ENCODE assay signal across 9 mouse cellular contexts in genomic region chr13:93989736-93990611, GRCm38 (mm10).
A peak's percentile ranks its signal among the peaks of the same experiment; 100 is the strongest.
DNase-seq lines count a peak whose midpoint lies in the region; ATAC-seq lines count a peak whose summit lies in the region.
"Had no signal": no experiment of that assay in that cellular context is flagged by ENCODE, and none has a peak within 500 bp of the region (broad histone marks: within the 10 kb centered on the region; RNA-seq: fewer than 3 reads in every experiment).

No protein-coding gene starts in this region.

- no peak overlapping the region for H3K4me2 ChIP-seq in liver, embryonic 12.5 days
- H3K4me2 ChIP-seq: hindbrain, embryonic 12.5 days had no signal

- 0 out of 2 replicates have a peak overlapping the region, but pooled peaks have one; percentile 2 for H3K27ac ChIP-seq in liver, embryonic 12.5 days
- H3K27ac ChIP-seq: hindbrain, embryonic 12.5 days had no signal

- H3K27me3 ChIP-seq in liver, embryonic 12.5 days (replicated peaks) = no peaks in the 10 kb centered on the region
- H3K27me3 ChIP-seq: hindbrain, embryonic 12.5 days had no signal

- ATAC-seq in CD4-positive, CD25-positive, alpha-beta regulatory T cell, adult 4 months = peak; percentile 75
- ATAC-seq in liver, embryonic 12.5 days = no peak

- intact Hi-C loops in heart, postnatal 36 days (cut with DNase I) = loop anchor here (5.0 kb wide), 1 partner anchor 133 kb away; no protein-coding TSS in a partner anchor
- intact Hi-C loops in left cerebral cortex, postnatal 36 days (cut with DNase I) = no loop called here

- DNase-seq in adrenal gland, postnatal 10 days = peak; percentile 24
- peak; percentile 25 to 27 for DNase-seq in heart, postnatal 36 days
- DNase-seq in ovary, adult 18-20 months (ENCODE audit: low spot score) = no peak
- no peak for DNase-seq in frontal cortex, postnatal 14 days (ENCODE audit: low spot score in 2 of 2)
- no peak for DNase-seq in left cerebral cortex, postnatal 36 days (ENCODE audit: low spot score in 2 of 2)
- DNase-seq in urinary bladder, postnatal 36 days (ENCODE audit: low spot score in 2 of 2) = no peak

- WGBS in liver, embryonic 12.5 days (ENCODE audit: insufficient replicate concordance) = 50% methylated on average over 11 of the region's 11 CpGs

- no peaks in the 10 kb centered on the region for H3K9me3 ChIP-seq in liver, embryonic 12.5 days (replicated peaks)

- no peak overlapping the region for H3K9ac ChIP-seq in liver, embryonic 12.5 days
- H3K9ac ChIP-seq: hindbrain, embryonic 12.5 days had no signal

- no peaks in the 10 kb centered on the region for H3K36me3 ChIP-seq in liver, embryonic 12.5 days
- H3K36me3 ChIP-seq: hindbrain, embryonic 12.5 days had no signal

- H3K4me3 ChIP-seq in liver, embryonic 12.5 days = no peak overlapping the region
- H3K4me3 ChIP-seq: hindbrain, embryonic 12.5 days had no signal

- H3K4me1 ChIP-seq in liver, embryonic 12.5 days = 0 out of 2 replicates have a peak, but pooled peaks cover 12% of the 10 kb centered on the region

Comparison
In these comparisons a context has a peak if more than half of its experiments do, and no peak if none do; other contexts are left out.
1. DNase-seq: peak in adrenal gland, postnatal 10 days (single experiment) and heart, postnatal 36 days (2 of 2); none in ovary, adult 18-20 months (single experiment), frontal cortex, postnatal 14 days (0 of 2), left cerebral cortex, postnatal 36 days (0 of 2) and urinary bladder, postnatal 36 days (0 of 2).